Mouse (Mus musculus) gastrocnemius, postnatal 14 days (tissue): Measurements from ENCODE around the gene Tmem88. TPM values are rescaled to one million over a fixed set of nuclear protein-coding genes. Genes with fewer than 3 reads are reported as not detected.

Source experiments
- DNase-seq: peaks from one replicate; pipeline ENCODE4 v3.0.0; 2021; ENCODE audit warnings: mixed read lengths
- intact Hi-C: fragments of 180-260 bp; cut with DNase I; formaldehyde crosslinking; loops from one replicate; pipeline ENCODE4 v1.15.1; 2025; ENCODE audit warnings: low total_unique reads
- total RNA-seq, 2 experiments: library from RNA; stranded (reverse); gene quantifications; 2 replicates each; pipeline ENCODE4 v1.2.3; 2021

The Tmem88 gene
- total RNA-seq, 2 experiments from 2014 or later: 12.8 to 15.2 TPM

DNA sequence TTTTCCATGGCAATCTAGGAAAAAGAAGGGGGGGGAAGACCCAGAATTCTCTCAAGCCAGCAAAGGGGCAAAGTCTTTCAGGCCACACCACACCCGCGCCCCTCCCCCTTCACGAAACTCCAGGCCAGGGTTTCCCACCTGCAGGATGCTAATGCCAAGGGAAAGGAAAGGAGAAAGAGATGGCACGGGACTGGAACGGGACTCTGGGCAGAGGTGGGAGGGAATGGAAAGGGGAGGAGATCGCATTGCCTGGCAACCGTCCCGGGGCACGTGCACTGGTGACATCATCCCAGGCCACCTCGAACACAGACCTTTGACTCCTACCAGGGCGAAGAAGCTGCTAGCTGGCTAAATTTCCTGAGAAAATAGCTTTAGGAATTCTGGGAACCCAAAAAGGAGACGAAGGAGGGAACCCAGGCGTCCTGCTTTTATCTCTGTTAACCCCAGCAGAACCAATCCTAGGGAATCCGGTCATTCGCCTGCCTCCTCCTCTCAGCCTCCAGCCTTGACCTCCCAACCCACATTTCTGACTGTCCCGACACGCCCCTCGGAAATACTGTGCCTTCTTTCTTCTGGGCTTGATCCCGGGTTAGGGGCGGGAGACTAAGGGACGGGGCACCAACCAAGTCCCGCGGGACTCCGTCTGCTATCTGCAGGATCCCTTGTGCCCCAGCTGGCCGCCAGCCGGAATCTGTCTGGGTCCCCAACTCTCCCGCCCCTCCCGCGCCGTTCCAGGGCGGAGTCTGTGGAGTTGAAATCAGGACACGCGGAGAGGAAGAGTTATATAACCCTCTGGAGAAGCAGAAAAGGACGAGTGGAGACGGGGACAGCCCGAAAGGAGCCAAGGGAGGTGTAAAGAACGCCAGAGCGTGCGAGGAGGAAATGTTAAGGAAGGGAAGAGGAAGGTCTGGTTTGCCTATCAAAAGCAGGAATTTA, 19.7 kb upstream of the Tmem88 start:
- intact Hi-C loops: no loop called here
- peak; percentile 97 for DNase-seq

DNA sequence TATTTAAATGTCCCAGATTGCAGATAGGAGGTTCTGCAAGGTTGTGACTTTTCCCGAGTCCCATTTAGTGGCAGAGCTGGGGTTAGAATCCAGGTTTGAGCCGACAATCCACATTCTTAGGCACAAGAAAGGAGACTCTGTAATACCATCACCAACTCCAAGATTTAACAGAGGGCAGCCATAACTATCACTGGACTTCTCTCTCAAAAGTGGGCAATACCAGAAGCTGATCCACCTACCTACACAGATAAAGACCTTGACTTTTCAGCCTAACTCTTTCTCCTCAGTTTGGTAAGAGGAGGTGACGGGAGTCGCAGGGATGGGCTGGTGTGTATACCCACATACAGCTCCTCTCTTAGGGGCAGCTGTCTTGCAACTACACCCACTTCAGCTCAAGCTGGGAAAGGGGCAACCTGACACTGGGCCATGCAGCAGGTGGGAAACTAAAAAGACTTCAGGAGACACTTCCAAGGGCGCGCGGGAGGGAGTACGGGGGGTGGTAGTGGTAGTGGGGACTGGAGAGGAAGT, 19.0 kb upstream of the Tmem88 start:
- no peak for DNase-seq

DNA sequence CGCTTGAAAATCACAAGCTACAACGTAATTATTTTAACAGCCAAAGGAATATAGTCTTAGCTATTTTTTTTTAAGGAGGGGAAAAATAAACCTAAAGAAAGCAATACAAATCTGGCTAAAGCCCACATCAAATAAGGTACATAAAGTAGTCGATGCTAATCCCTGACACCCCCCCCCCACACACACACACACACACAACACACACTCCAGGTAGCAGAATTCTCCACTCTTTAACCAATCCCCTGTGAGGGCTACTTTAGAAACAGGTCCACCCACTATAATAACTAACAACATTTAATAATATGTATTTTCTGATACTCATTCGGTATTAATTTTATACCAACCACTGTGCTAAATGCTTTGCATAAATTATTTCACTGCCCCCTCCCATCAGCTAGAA, 18.5 kb upstream of the Tmem88 start:
- no peak for DNase-seq
- intact Hi-C loops: no loop called here

More for the DNA sequence above, 19.0 kb upstream of the Tmem88 start:
- intact Hi-C loops: no loop called here

DNA sequence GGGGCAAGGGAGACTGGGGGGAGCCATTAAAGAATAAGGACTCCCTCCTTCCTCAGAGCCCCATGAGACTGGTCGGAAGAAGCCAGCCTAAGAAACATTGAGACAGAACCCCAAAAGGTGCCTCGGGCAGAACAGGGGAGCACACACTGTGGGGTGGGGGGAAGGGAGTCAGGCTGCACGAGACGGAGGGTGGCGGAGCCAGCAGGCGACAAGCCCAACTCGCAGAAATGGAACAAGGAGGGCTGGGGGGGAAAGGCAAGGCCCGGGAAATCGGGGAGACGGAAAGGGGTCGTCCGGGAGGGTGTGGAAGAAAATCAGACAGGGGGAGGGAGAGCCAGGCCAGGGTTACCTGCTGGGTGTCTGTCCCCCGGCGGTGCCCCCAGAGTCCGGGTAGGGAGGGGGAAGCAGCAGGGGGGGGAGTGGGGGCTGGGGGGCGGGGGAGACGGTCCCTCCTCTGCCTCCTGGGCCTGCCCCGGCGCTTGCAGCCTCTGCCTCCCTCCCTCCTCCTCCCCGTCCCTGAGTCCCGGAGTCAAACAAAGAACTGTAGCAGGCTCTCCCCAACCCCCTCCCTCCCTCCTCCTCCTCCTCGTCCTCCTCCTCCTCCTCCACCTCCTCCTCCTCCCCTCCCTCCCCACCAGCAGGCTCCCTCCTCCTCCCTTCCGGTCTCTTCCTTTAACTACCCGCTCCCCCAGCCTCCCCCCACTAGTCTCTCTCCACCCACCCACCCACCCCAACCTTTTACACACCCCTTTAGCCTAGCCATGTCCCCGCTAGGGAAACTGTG, 17.8 kb upstream of the Tmem88 start:
- intact Hi-C loops: no loop called here
- DNase-seq: peak; percentile 76

DNA sequence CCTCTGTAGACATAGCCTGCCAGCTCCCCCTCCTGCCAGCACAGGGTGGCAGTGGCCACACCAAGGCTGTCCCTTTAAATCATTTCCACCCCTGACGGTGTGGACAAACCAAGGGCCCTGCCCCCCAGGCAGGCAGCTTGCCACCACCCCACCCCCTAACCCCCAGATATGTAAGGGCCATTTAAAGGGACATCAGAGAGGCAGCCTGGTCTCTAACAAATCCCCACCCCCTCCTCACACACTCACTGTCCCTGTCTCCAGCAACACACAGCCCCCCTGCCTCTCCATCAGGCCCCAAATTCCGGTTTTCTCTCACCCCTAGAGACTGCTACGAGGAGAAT, 17.3 kb upstream of the Tmem88 start:
- DNase-seq: peak; percentile 87
- intact Hi-C loops: no loop called here

DNA sequence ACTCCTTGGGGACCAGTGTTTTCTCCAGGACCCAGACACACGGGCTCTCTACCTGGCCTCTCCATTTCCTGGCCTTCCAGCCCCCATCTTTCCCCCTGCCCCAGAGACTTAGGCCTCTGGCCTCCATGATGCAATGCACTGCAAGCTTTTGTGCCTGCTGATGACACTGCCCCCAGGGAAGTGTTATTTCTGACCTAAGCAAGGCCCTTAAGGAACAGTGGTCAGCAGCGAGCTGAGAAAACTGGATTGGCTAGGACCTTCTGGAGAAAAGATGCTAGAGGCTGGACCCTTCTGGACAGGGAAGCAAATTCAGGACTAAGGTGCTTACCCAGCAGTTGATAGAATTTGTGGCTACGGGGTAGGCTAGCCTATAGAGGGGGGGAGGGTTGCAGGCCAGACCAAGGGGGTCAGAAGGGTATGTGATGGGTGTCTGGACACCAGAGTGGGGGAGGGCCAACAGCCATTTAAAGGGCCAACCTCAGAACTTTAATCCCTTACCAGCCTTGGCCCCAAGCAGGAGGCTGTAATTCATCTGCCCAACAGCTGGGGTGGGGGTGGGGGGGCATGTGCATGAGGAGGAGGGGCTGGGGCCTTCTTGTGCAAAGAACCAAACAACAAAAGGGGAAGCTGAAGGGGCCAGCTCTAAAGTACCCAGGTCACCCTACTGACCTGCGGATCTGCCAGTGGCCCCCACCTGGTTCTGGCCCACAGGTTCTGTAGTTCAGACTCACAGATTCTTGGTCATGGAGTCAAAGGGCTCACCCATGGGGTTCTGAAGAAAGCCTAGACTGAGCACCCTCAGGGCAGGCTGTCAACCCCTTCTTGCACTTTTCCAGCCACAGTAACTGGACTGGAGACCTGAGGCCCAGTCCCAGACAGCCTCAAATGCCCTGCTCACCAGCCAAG, 16.6 kb upstream of the Tmem88 start:
- no peak for DNase-seq
- intact Hi-C loops: no loop called here

DNA sequence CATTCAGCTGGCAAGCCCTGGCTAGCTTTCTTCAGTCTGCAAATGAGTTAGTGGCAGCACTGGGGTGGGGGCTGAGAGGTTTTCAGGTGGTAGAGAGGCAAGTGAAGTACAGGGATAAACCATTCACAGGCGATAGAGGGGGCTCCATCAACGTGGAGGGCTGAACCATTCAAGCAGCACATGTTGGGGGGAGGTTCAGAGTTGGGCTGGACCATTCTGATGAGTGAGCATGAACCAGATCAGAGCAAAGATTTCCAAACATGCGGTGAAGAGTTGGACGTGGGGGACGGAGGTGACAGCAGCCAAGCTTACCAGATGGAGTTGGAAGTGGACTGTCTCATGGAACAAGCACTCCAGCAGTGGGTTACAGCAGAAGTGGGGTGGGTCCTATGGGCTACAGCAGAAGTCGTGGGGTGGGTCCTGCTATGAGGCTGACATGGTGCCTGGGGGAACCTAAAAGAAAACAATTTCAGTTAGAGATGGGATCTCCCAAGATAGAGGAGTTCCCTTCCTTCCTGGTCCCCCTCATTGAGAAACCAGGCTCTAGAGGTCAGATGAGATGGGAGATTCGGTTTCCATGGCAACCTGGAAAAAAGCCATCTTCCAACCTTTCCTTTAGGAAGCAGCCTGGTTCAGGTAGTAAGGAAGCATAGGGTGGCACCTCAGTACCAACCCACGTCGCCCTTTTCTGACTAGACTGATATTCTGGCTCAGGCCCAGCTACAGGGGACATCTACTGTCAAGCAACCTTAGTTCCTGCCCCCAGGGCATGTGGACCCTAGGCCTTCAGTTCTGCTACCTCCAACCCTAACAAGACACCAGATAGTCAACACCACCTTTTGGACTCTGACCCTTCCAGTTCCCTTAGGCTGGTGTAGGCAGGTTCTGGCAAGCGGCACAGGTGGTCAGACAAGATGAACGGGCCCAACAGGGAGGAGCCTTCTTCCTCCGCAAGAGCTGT, 15.5 kb upstream of the Tmem88 start, which contains the start of gene Kdm6b:
TSS of gene Kdm6b (minus strand) at position 455 of the 961 bp plus-strand sequence.
- no peak for DNase-seq
- intact Hi-C loops: no loop called here

DNA sequence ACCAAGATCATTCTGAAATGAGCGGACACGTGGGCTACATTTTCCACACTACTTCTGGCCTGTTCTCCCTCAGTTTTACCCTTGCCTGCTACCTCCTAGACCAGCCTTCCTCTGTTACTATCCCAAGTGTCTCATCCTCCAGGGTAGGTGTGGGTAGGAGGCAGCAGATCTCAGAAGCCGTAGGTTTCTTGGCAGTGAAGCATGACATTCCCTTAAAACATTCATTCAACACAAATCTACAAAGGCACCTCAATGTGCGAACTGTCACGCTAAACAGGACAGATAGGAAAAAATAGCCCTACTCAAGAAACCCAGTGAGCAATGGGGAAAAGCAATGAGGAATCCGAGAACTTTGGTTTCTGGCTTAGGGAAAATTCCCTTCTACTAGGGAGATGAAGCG, 14.5 kb upstream of the Tmem88 start:
- intact Hi-C loops: no loop called here
- DNase-seq: no peak

DNA sequence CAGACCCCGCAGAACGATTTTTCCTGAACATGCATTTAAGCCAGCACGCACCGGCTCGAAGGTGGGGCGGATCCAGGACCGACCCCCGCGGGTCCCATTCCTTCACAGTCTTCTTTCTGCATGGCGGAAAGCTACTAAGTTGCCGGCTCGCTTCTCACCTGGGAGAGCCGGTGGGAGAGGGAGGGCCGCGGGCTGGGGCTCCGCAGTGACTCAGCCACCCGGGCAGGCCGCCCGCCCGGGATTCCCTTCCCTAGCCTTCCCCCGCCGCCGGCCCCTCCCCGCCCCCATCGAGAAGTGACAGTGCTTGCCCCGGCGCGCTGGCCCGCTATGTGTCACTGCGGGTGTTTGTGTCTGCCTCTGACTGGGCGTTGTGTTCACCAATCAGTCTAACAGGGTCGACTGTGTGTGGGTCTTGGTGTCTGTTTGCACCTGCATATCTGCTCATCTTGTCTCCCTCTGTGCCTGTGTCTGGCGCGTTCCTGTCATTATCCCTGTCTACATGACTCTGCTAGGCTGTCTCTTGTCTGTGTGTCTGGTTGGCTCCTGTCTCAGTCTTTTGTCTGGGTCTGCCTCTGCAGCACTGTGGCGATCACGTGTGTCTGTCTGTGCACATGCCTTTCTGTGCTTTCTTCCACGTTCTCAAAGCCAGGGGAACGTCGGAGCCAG, 13.6 kb upstream of the Tmem88 start:
- DNase-seq: peak; percentile 89
- intact Hi-C loops: no loop called here

DNA sequence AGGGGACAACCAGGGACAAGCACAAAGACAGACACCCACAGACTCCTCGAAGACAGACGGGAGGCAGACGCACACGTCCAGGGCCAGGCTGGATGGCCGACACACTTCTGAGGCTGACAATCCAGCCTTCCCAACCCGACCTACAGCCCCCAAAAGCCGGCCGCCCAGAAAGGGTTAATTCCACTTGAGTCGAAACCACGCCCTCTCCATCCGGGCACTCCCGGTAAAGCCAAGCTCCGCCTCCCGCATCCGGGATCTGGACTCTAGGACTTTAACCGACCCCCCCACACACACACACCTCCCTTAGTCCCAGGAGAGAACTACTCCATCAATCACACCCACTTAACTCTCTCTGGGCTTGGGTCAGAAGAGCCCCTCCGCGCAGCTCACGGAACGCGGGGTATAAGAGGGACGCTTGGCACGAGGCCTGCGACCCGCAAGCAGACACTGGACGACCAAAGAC, 13.1 kb upstream of the Tmem88 start:
- DNase-seq: peak; percentile 97
- intact Hi-C loops: no loop called here

DNA sequence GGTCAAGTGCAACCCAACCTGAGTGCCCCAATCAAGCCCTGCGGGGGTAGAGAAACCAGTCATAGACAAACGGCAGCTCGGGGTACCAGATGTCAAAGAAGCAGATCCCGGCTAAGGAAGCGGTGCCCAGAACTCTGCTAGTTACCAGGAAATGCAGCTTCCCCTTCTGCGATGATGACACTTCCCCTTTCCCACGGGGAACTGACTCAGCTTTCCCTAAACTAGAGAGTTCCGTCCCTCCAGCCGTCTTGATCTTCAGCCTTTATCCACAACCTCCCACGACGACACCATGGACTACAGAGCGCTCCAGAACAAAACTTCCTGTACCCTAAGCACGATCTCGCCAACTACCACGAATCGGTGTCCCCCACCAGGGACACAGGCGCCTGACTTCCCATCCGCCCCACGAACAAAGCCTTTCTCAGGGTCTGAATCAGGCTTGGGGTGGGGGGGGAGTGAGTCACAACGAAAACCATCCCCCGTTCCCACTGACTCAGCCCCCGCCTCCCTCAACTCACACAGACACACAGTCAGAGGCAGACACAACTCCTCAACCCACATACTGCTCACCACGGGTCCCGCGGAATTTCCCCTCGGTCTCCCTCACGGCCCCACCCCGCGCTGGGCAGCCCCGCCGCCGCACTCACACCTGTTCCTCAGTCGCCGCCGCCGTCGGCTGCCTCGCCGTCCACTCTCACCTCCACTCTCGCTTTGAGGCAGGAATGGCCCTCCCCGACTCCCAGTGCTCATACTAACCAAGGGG, 12.5 kb upstream of the Tmem88 start:
- DNase-seq: peak; percentile 63

DNA sequence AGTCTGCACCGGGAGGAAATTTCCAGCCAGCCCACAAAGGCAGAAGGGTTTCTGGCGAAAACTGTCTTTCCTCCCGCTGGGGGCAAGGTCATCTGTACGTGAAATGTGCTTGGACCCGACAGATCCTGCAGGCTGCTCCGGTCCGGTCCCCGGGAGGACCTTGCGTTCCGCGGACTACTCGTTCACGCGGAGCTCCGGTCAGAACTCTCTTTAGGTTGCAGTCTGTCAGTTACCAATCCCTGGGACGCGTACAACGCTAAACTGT, 11.9 kb upstream of the Tmem88 start:
- DNase-seq: no peak
- intact Hi-C loops: no loop called here

More for the DNA sequence above, 12.5 kb upstream of the Tmem88 start:
- intact Hi-C loops: no loop called here

DNA sequence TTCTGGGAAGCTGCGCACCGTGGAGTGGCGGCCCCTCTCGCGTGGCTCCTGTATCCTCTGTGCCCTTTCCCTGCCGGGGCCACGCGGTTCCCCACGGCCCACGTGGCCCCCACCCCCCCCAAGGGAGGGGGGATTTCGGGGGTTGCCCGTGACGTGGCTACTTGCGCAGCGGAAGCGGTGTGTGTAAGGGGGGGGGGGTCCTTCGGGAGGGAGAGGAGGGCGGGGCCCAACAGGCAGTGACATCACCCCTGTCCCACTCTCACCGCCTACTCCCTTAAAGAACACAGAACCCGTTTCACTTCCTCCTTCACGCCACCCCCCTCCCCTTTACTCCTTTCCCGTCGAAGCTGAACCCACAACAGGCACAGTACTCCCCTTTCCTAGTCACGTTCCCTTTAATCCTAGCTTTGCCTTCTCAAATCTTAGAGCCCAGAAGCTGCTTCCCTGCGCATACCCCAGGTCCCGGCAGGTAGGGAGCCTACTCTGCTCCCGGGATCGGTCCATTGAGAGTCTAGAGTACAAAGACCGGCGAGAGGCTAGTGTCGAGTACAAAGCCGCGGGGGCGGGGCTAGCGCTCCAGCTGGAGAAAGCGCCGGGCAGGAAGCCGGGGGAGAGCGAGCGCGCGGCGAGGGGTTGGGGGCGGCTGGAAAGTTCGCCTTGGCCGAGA, 11.5 kb upstream of the Tmem88 start:
- peak; percentile 87 for DNase-seq
- intact Hi-C loops: loop anchor here (10.0 kb wide), 1 partner anchor 105 kb away; no protein-coding TSS in a partner anchor

DNA sequence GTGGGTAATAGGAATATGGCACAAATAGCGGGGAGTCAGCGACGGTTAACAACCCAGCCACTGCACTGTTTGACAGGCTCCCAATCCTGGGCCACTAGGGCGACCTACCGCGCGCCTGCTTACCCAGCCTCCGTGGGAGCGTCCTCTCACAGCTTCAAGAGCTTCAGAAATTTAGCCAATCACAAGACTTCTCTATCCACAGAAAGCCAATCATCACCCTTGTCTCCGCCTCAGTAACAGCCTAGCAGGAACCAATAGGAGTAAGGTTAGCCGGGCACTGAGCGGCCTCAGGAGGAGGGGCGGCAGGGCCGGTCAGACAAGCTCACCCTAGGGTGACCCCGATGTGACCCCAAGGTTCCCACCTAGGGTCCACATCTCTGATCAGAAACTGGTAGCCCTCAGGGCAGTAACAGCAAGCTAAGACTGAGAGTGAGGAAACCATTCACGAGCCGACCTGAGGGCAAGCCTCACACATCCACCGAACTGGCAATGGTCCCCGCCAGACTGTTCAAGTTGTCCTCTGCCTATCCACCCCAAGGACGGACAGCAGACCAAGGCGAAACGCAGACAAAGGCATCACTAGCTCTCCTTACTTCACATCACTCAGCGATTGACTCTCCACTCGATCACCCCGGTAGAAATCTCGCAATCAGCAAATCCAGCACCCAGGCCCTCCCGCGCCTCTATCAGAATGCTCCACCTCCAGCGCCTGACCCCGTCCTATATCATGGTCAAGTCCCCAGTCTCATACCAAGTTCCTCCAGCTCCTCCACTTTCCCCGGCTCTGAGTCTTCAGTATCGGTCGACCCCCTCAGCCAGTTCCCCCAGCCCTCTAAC, 10.7 kb upstream of the Tmem88 start:
- intact Hi-C loops: loop anchor here (10.0 kb wide), 1 partner anchor 106 kb away; no protein-coding TSS in a partner anchor
- DNase-seq: peak; percentile 75

DNA sequence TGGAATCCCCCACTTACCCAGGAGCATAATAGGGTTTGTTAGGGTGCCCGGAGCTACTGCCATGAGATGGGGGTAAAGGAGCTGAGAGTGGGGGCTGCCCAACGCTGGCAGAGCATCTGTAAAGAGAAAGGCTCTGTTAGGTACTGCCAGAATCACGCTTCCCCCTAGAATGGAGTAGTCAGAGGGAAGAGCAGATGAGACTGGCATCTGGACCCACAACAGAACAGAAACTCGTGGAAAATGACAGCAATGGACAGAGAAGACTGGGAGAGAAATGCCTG, 9.6 kb upstream of the Tmem88 start:
- no peak for DNase-seq
- intact Hi-C loops: loop anchor here (10.0 kb wide), 1 partner anchor 107 kb away; no protein-coding TSS in a partner anchor
